Mouse (Mus musculus): Measurements from ENCODE around the gene Arpc4. TPM values are rescaled to one million over a fixed set of nuclear protein-coding genes. Genes with fewer than 3 reads are reported as not detected.
A peak's percentile ranks its signal among the peaks of the same experiment; 100 is the strongest.

The Arpc4 gene
- polyA plus RNA-seq, 1 experiment from 2014 or later = 352 TPM

DNA sequence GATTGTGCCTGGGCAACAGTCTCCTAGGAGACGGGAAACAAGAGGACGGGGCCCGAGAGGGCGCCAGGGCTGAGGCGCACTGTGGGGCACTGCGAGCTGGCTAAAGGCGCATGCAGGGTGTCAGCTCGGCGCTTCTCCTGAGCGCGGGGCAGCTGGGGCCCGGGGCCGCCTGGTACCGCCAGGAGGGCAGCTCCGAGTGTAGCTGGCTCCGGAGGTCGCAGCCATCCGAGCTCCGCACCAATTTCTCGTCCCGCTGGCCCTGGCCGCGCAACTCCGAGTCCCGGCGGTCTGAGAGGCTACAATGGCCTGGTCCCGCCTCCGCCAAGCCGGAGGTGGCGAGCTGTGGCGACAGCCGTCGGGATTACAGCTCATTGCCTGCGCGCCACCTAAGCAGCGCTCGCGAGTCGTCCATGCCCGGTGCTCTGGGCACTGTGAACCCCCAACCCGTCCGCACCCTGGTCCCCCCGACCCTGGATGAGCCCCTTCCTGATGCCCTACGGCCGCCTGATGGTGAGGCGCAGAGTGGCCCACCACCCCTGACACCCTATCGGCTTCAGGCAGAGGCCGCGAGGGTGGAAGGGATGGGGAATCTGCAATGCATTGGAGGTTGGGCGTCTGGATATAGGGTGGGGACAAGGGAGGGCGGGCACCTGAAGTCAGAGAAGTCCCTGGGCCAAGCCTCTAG lies 14.6 kb downstream of the Arpc4 start:
- Histone ChIP-seq H3K4me3 (peak overlapping the region; percentile 44), H3K36me3 (peaks cover 33% of the 10 kb centered on the region), H3K9me3 (no peaks in the 10 kb centered on the region), H3K9ac (peak overlapping the region; percentile 68), H3K4me1 (peaks cover 18% of the 10 kb centered on the region), H3K27me3 (replicated peaks) (no peaks in the 10 kb centered on the region), H3K4me2 (replicated peaks) (peak overlapping the region; percentile 91), H3K27ac (peak overlapping the region; percentile 46; the same call in 1 of the 2 replicates)
- 2% methylated on average over 51 of the region's 51 CpGs for WGBS
- ATAC-seq (ENCODE audit: low FRiP score, low read depth) = peak; percentile 92

GRCm38 (mm10) chr6:113393951-113394350 lies 16.0 kb downstream of the Arpc4 start:
- H3K36me3 ChIP-seq = peaks cover 27% of the 10 kb centered on the region
- H3K9me3 ChIP-seq = no peaks in the 10 kb centered on the region
- H3K4me2 ChIP-seq (replicated peaks) = no peak overlapping the region
- H3K4me3 ChIP-seq = no peak overlapping the region
- H3K4me1 ChIP-seq = peaks cover 18% of the 10 kb centered on the region
- H3K27me3 ChIP-seq (replicated peaks) = no peaks in the 10 kb centered on the region
- H3K9ac ChIP-seq = no peak overlapping the region
- no peak for ATAC-seq (ENCODE audit: low FRiP score, low read depth)
- H3K27ac ChIP-seq = no peak overlapping the region
- 91% methylated on average over 6 of the region's 6 CpGs for WGBS

- Histone ChIP-seq H3K36me3 (peaks cover 19% of the 10 kb centered on the region), H3K4me2 (replicated peaks) (no peak overlapping the region), H3K9me3 (no peaks in the 10 kb centered on the region), H3K27me3 (replicated peaks) (no peaks in the 10 kb centered on the region), H3K27ac (no peak overlapping the region), H3K4me3 (no peak overlapping the region), H3K4me1 (peaks cover 18% of the 10 kb centered on the region), H3K9ac (no peak overlapping the region)
- WGBS = 94% methylated on average over 11 of the region's 11 CpGs
- no peak for ATAC-seq (ENCODE audit: low FRiP score, low read depth)
Observed at GRCm38 (mm10) chr6:113394811-113395210, 16.9 kb downstream of the Arpc4 start.

- peaks cover 18% of the 10 kb centered on the region for H3K36me3 ChIP-seq
- no peak overlapping the region for H3K27ac ChIP-seq
- H3K9me3 ChIP-seq = no peaks in the 10 kb centered on the region
- H3K4me3 ChIP-seq = no peak overlapping the region
- H3K9ac ChIP-seq = no peak overlapping the region
- peaks cover 18% of the 10 kb centered on the region for H3K4me1 ChIP-seq
- no peak for ATAC-seq (ENCODE audit: low FRiP score, low read depth)
- H3K4me2 ChIP-seq (replicated peaks) = no peak overlapping the region
- no peaks in the 10 kb centered on the region for H3K27me3 ChIP-seq (replicated peaks)
- WGBS = 90% methylated on average over 6 of the region's 6 CpGs
Observed at GRCm38 (mm10) chr6:113395501-113395900, 17.6 kb downstream of the Arpc4 start.

DNA sequence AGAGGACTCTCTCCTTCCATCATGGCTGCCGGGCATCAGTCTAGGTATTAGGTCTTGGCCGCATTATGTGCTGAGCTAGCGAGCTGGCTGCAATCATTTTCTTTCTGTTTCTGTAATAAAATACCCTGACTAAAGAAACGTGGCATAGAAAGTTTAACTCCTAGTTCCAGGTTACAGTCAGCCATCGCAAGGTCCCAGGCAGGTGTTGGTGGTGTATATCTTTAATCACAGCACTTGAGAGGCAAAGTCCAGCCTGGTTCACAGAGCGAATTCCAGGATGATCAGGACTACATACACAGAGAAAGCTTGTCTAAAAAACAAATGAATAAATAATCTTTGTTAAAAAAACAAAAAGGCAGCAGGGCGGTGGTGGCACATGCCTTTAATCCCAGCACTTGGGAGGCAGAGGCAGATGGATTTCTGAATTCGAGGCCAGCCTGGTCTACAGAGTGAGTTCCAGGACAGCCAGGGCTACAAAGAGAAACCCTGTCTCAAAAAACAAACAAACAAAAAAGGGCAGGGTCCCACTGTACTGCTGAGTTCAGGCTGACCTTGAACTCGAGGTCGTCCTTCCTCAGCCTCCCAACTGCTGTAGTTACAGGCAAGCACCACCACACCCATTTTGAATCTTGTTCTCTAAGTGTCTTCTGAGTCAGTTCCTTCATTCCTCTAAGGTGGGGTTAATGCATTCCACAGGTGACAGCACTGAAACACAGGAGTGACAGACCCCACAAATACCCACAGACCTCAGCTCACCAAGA lies 18.5 kb downstream of the Arpc4 start:
- 85% methylated on average over 10 of the region's 10 CpGs for WGBS
- Histone ChIP-seq H3K27me3 (replicated peaks) (no peaks in the 10 kb centered on the region), H3K4me3 (no peak overlapping the region), H3K27ac (no peak overlapping the region), H3K9ac (no peak overlapping the region), H3K4me2 (replicated peaks) (no peak overlapping the region), H3K9me3 (no peaks in the 10 kb centered on the region), H3K36me3 (peaks cover 18% of the 10 kb centered on the region), H3K4me1 (peaks cover 18% of the 10 kb centered on the region)
- no peak for ATAC-seq (ENCODE audit: low FRiP score, low read depth)

DNA sequence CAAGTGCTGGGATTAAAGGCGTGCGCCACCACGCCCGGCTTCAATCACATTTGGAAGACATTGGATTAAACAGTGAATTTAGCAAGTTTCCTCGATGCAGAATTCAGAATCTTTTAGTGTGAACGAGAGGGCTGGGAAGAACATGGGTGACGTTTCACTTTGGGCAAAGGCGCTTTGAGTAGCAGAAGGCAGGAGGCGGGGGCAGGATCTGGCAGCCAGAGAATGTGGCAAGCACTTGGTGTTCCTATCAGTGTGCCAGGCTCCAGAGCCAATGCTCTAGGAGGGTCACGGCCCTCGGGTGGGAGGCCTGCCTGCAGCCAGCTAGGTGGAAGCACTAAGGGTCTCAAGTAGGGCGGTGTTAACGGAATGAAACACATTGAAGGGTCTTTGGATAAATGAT lies 24.2 kb downstream of the Arpc4 start:
- H3K4me1 ChIP-seq = no peaks in the 10 kb centered on the region
- ATAC-seq (ENCODE audit: low FRiP score, low read depth) = no peak
- no peak overlapping the region for H3K4me2 ChIP-seq (replicated peaks)
- H3K9ac ChIP-seq = no peak overlapping the region
- no peak overlapping the region for H3K27ac ChIP-seq
- H3K27me3 ChIP-seq (replicated peaks) = no peaks in the 10 kb centered on the region
- WGBS = 91% methylated on average over 13 of the region's 13 CpGs
- no peaks in the 10 kb centered on the region for H3K9me3 ChIP-seq
- no peak overlapping the region for H3K4me3 ChIP-seq
- H3K36me3 ChIP-seq = peaks cover 14% of the 10 kb centered on the region; the same call in 1 of the 2 replicates

GRCm38 (mm10) chr6:113404649-113405448 lies 26.9 kb downstream of the Arpc4 start:
- Histone ChIP-seq H3K9me3 (no peaks in the 10 kb centered on the region), H3K4me2 (replicated peaks) (no peak overlapping the region), H3K9ac (no peak overlapping the region), H3K4me1 (no peaks in the 10 kb centered on the region), H3K4me3 (no peak overlapping the region), H3K27me3 (replicated peaks) (no peaks in the 10 kb centered on the region), H3K36me3 (peaks cover 18% of the 10 kb centered on the region; the same call in 1 of the 2 replicates), H3K27ac (no peak overlapping the region)
- WGBS = 70% methylated on average over 12 of the region's 12 CpGs
- no peak for ATAC-seq (ENCODE audit: low FRiP score, low read depth)

DNA sequence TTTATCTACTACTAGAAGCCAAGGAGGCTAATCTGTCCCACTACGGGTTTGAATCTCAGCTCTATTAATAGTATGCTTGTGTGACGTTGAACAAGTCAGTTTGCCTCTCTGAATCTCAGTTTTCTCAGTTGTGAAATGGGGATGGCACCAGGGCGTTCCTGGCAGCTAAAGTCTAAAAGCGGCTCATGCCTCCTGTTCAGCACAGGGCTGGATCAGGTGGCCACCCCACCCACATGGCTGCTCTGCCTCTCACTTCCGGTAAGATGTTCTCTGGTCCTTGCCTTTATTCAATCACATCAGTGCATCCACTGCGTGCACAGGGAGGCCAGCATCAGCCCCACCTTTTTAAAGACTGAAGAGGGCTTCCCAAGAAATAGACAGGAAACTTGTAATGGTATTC lies 27.6 kb downstream of the Arpc4 start:
- H3K36me3 ChIP-seq = peaks cover 18% of the 10 kb centered on the region; the same call in 1 of the 2 replicates
- 89% methylated on average over 6 of the region's 6 CpGs for WGBS

GRCm38 (mm10) chr6:113406683-113407082 lies 28.8 kb downstream of the Arpc4 start:
- H3K4me1 ChIP-seq = no peaks in the 10 kb centered on the region
- no peaks in the 10 kb centered on the region for H3K27me3 ChIP-seq (replicated peaks)
- 77% methylated on average over 9 of the region's 9 CpGs for WGBS
- no peak for ATAC-seq (ENCODE audit: low FRiP score, low read depth)
- H3K4me2 ChIP-seq (replicated peaks) = no peak overlapping the region
- H3K9me3 ChIP-seq = no peaks in the 10 kb centered on the region
- H3K4me3 ChIP-seq = no peak overlapping the region
- H3K27ac ChIP-seq = no peak overlapping the region
- no peak overlapping the region for H3K9ac ChIP-seq
- H3K36me3 ChIP-seq = peaks cover 18% of the 10 kb centered on the region; the same call in 1 of the 2 replicates

More for the DNA sequence above, 27.6 kb downstream of the Arpc4 start:
- ATAC-seq (ENCODE audit: low FRiP score, low read depth) = no peak
- Histone ChIP-seq H3K27ac (no peak overlapping the region), H3K9me3 (no peaks in the 10 kb centered on the region), H3K4me1 (no peaks in the 10 kb centered on the region), H3K4me3 (no peak overlapping the region), H3K27me3 (replicated peaks) (no peaks in the 10 kb centered on the region), H3K4me2 (replicated peaks) (no peak overlapping the region), H3K9ac (no peak overlapping the region)

DNA sequence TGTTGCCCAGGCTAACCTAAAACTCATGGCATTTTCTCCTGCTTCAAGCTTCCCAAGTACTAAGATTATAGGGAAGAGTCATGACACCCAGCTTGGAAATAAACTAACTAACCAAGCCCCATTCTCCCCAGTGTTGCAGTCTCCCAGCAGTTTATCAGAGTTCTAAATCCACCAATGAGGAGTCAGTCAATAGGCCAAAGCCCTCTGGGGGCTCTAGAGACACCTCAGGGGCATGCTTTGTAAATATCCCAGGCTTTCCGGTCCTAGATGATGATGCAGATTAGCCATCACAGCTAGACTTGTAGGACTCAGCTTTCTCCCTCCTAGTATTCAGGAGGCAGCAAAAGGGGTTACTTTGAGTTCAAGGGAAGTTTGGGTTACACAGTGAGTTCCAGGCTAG lies 32.1 kb downstream of the Arpc4 start:
- no peaks in the 10 kb centered on the region for H3K9me3 ChIP-seq
- no peak overlapping the region for H3K9ac ChIP-seq
- no peak for ATAC-seq (ENCODE audit: low FRiP score, low read depth)
- 74% methylated on average over 1 of the region's 1 CpGs for WGBS
- H3K36me3 ChIP-seq = peaks cover 37% of the 10 kb centered on the region
- H3K27ac ChIP-seq = no peak overlapping the region
- no peaks in the 10 kb centered on the region for H3K27me3 ChIP-seq (replicated peaks)
- H3K4me3 ChIP-seq = no peak overlapping the region
- no peaks in the 10 kb centered on the region for H3K4me1 ChIP-seq
- no peak overlapping the region for H3K4me2 ChIP-seq (replicated peaks)

GRCm38 (mm10) chr6:113416416-113416815 lies 38.5 kb downstream of the Arpc4 start:
- WGBS = 87% methylated on average over 5 of the region's 5 CpGs
- Histone ChIP-seq H3K4me3 (no peak overlapping the region), H3K9ac (no peak overlapping the region), H3K9me3 (no peaks in the 10 kb centered on the region), H3K36me3 (peaks cover 29% of the 10 kb centered on the region), H3K4me2 (replicated peaks) (no peak overlapping the region), H3K27me3 (replicated peaks) (no peaks in the 10 kb centered on the region), H3K4me1 (peaks cover 17% of the 10 kb centered on the region), H3K27ac (no peak overlapping the region)
- ATAC-seq (ENCODE audit: low FRiP score, low read depth) = no peak

Measured in neural tube, embryonic 12.5 days (tissue).